Mouse (Mus musculus) fat pad, adult 2 months (tissue): ENCODE measurements around the gene Igfbpl1.

Experiments
- DNase-seq: peaks from one replicate; pipeline ENCODE4 v3.0.0-alpha.2; 2011; ENCODE audit warnings: low read depth, low spot score; ENCODE audit errors: extremely low read depth

Gene Igfbpl1

DNA sequence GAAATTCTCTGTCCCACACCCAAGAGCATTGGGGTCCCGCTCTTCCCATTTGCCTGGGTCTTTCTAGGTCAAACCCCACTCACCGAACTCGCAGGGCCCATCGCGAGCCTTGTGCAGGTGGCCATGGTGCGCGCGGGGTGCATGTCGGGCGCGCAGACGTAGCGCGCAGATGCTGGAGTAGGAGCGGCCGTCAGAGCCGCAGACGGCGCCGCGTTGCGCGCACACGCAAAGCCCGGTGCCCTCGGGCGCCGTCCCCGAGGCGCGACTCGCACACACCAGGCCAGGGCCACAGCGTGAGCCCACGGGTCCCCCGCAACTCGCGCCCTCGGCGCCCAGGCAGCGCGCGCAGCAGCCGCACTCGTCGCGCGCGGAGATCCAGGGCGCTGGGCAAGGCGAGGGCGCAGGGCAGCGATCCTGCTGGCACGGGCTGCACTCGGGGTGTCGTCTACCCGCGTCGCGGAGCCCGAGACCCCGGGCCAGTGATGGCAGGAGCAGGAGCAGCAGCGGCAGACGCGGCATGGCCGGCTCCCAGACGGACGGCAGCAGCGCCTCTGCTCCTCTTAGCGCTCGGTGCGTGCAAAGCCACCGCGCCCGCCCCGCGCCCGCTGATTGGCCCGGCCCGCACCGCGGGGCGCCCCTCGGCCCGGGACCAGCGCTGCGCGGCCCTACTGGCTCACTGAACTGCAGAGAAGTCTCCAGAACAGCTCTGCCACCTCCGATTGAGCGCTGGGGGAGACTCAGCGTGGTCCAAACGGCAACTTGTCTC is at the start of gene Igfbpl1:
Gene Igfbpl1 (minus strand): TSS at position 649 of the 766 bp plus-strand sequence.
- no peak for DNase-seq

DNA sequence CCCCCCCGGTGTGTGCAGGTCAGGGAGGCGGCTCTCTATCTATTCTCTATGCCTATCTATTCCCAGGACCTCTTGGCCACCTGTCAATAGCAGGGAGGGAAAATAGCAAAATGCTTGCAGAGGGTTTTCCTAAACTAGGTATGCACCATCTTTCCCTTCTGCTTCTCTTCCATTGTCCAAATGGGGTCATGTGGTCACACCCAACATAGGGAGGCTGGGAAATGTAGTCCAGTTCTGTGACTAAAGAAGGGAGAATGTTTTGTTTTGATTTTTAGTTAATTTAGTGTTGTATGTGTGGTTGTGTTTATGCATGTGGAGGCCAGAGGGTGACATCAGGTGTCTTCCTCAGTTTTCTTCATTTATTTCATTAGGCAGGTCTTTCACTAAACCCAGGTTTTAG is 45.4 kb upstream of the Igfbpl1 start:
- no peak for DNase-seq

DNA sequence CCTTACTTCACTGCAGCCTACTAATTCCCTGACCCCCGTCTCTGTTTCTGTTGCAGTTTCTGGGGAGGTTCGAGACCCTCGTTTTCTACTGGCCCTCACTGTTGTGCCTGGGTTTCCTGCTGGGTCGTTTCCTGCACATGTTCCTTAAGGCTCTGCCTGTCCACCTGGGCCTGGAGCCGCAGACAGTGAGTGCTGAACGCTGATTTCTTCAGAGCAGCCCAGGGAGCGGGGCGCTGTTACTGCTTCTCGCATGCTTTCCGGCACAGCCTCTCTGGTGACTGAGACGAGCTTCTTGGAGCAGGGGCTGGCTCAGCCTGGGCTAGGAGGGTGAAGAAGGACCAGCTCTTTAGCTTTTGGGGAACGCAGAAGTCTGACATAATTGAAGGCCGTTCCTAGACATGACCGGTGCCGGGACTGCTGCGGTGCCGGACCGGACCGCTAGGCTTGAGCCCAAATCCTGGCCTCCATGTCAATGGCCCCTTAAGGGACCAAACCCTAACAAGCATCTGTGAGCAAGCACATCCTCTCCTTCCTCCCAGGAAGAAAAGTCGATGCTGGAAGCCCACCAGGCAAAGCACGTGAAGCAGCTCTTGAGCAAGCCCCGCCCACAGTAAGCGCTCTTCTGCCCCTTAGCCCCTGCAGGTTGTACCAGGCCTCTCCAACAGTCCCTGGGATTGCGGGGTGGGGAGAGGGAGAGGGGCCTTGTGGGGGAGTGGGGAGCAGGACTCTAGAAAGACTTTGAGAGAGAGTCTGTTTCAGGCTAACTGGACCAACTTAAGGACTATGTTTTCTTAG is 42.5 kb upstream of the Igfbpl1 start:
- DNase-seq, result no peak

DNA sequence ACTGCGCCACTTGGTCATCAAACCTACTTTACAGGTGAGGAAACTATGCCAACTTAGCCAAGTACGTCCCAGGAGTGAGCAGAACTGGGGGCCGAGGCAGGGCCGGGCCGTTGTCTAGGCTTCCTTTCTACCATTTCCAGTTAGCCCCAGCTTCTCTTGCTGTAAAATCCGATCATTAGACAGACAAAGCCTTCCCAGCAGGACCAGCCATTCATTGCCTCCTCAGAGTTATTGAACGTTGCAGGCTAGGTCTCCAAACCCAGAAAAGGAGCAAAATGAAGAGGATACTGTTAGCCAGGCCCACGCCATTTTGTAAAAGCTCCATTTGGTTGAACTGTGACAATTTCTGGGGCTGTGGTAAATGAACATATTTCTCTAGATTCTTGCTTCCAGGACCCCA is 40.7 kb upstream of the Igfbpl1 start:
- DNase-seq, result no peak

DNA sequence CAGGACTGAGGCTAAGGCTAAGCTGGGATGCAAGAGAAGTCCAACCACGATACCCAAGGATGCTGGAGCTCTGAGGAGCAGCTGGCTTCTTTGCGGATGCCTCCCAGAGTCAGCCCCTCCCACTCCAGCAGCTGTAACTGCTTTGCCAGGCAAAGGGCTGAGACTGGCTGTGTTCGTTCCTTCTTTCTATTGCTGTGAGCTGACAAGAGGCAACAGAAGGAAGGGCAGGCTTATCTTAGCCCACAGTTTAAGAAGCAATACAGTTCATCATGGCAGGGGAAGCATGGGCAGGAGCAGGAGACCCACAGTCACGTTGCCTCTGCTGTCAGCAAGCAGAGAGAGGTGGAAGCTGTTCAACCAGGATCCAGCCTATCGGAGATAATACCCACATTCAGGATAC is 34.4 kb upstream of the Igfbpl1 start:
- no peak for DNase-seq

DNA sequence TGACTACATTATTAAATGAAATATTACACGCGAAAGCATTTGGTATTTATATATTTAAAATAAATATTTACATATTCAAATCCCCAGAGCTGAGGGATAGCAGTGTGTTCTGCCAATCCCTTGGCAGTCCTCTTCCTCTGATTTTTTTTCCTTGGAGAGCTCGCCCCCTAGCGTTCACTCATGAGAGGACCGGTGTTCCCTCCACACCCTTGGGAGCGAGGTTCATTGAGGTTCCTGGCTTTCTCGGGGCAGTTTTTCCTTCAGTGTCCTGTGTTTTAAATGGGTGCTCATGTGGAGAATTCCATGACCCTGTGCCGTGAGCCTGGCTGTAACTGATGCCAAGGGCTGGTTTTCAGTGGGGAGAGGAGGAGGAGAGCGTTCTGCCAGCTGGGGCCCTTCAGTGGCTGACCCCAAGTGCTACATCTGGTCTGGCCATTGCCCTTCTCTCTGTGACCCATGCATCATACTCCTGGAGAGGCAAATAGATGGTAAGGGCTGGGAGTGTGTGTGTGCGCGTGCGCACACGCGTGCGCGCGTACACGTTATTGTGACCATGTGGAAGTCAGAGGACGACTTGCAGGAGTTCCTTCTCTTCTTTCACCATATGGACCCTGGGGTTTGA is 29.2 kb upstream of the Igfbpl1 start:
- DNase-seq, result no peak

DNA sequence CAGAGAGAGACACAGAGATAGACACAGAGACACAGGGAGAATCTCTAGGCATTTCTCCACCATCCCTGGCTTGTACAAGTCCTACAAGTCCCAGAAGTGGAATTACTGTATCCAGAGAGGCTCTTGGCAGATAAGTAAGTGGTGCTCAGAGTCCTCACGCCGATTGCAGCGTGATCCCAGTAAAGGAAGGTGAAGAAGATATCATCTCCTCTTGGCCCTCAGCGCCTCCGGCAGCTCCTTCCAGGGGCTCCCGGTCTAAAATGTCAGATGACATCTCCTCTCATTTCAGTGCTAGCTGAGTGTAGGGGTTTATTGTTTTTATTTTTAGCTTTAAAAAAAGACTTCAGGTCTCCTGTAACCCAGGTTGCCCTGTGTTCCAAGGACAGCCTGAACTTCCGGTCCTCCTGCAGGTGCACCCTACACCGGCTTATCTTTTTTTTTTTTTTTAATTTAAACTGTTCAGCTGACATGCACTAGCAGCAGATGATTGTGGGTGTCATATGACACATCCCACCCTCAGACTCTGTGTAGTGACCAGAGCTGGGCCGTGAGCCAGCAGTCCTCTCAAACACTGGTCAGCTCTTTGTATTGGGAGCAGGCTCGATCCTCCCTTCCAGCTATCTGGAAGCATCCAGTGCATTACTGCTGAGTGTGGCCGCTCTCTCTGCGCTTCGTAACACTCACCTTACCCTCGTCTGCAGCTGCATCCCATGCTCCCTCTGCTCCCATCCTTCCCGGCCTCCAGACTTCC is 26.9 kb upstream of the Igfbpl1 start:
- DNase-seq, result no peak

DNA sequence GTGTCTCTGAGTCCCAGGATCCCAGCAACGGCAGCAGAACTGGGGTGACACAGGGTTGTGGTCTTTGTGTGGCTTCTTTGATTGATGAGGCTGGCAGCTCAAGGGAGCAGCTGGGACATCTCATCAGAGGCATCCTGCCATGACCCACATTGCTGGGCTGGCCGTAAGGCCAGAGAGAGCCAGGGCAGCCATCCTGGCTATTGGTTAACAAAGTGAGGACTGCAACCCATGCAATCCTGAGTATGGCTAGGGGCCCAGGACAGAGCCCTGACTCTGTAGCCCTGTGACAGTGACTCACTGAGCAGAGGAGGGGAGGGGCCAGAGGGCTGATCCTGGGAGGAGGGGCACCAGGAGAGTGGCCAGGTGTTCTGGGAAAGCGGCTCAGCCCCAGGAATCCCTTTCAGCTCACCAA is 24.9 kb upstream of the Igfbpl1 start:
- no peak for DNase-seq

DNA sequence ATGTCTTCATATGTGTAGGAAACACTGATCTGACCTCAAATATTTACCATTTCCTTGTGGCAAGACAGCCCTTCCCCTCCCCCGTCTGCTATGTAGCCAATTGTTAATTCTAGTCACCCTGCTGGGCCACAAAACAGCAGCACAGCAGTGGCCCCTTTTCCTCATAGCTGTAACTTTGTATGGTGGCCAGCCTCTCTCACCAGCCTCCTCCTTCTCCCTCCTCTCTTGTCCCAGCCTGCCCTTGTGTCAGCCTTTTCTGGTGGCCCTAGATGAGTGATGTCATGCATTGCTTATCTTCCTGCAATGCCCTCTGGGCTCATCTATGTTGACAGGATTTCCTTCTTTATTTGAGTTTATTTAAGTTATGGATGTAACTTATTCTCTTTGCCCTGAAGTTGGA is 22.7 kb upstream of the Igfbpl1 start:
- DNase-seq, result no peak

DNA sequence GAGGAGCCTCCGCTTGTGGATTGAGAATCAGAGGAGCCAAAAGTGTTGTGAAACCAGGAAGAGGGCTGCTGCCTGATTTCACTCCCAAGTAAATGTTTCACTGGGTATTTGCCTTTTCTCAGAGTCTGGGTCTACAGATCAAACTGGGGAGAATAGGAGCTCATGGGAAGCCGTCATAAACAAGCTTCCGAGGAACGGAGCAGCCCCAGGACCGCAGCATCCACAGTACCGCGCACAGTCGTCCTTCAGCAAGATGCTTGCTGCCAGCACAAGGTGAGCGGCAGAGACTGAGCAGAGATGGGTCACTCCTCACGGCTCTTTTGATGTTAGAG is 22.1 kb upstream of the Igfbpl1 start:
- DNase-seq, result no peak

DNA sequence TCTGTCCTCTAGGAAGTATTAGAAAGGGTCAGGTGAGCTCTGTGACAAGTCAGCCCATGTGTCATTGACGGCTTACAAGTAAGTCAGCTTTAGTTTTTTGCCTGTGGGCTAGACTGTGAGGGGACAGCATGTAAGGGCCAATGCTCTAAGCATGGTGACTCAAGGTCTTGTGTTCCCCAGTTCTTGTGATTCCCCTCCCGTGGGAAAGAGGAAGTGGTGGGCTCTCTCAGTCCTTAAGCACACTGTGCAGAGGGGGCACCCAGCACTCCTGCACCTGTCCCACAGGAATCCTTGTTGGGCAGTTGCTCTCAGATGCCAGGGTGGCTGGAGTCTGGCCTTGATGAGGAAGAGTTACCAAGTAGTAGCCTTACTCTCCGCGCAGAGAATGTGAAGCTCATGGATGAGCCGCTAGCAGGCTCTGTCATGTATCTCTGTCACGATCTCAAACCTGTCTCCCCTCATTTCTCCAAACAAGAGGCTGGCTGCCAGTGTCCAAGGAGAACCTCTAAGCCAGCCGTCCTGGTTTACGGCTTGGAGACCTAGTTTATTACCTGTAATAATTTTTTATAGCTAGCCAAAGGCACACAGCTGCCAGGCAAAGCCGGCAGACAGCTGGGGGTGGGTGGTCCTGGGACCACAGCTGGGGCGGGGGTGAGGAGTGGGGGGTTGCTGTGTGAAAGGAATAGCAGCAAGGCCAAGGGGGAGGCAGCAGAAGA is 21.5 kb upstream of the Igfbpl1 start, which contains the start of gene Stra6l:
Gene Stra6l (plus strand): TSS at position 556 of the 716 bp plus-strand sequence.
- no peak for DNase-seq

DNA sequence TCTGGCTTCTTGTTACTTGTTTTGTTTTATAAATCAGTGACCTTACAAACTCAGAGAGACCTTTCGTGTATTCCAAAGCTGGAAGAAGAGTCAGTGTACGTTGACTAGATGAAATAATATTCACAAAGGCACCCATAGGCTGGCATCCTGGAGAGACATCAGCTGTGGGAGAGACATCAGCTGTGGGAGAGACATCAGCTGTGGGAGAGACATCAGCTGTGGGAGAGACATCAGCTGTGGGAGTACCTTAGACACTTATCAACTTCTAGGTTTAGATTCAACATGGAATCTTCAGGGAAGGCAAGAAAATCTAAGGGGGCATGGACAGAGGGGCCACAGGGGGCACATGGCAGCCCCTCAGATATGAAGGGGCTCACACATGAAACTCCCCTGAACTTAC is 19.5 kb upstream of the Igfbpl1 start:
- no peak for DNase-seq

DNA sequence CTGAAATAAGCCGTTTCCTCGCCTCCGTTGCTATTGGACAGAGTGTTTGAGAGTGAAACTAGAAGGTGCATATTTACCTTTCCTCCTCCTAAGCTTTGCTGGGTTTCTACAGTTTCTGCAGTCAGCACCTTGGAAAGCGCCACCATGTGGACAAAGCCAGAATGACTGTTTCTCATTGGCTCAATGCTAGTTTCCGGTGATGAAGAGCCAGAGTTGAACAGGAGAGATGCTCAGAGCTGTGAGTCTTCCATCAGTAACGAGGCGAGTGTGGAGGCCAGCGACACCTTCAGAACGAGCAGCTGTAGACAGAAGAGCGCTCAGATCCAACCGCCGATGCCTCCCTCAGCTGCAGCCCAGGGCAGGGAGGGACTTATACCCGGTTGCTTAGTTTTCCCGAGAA is 17.6 kb upstream of the Igfbpl1 start:
- no peak for DNase-seq

DNA sequence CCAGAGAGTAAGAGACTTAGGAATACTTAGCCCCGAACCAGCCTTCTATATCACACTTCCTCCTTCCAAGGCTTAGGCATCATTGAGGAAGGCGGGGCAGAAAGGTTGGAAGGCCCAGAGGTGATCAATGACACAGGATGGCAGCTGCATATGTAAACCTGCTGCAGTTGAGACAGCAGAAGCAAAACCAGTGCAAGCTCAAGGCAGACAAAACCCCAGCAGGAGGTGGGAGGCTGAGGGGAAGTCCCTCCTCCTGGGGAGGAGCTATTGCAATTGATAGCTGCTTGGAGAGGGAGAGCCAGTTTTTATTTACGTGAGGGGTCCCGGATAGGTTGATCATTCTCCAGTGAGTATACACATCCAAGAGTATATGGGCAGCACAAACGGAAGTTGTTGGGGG is 6.7 kb upstream of the Igfbpl1 start:
- no peak for DNase-seq

DNA sequence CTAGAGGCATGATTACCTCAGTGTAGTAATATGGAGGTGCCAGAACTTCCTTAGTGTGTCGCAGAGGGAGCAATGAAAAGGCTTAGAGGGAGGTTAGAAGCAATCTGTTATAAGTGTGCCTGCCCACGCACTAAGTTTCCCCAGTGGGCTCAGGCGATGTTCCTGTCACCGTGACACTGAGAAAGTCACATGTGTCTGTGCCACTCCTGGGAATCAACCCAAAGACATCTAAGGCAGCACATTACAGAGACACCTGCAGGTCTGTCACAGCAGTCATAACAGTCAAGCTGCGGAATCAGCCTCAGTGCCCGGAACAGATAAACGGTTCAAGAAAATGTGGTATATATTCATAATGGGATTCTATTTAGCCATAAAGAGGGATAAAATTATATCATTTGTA is 5.3 kb upstream of the Igfbpl1 start:
- DNase-seq, result no peak

DNA sequence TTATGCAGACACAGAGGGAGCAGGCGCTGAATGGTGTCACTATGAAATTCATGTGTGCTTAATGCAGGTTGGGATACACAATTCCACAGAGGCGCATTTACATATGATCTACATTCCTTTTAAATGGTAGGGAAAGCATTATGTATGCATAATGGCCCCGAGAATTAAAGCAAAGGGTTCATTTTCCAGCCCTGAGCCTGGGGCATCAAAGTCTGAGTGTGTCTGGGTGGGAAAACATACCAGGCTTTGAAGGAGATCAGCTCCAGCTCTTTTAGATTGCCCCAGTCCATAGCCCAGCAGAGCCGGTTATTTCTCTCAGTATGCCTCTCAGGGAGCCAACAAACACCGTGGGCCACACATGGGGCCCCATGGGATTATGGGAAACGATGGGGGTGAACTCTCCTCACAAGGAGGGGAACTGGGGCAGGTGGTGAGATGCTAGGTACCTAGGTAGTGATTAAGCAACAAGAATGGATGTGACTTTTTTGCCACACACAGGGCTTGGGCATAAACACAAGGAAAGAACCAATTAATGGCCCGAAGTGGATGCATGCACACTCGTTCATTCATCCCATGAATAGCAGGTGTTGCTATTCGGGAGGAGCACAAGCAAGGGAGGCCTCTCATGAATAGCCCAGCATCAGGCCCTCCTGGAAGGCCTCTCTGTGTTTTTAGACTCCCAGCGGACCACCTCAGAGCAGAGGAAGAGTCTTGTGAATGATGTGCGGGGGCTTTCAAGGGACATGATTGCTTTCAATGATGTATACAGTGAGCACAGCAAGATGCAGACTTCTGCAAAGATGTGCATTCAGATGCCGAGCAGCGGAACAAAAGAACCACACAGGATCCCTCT is 3.4 kb upstream of the Igfbpl1 start:
- DNase-seq, result no peak

DNA sequence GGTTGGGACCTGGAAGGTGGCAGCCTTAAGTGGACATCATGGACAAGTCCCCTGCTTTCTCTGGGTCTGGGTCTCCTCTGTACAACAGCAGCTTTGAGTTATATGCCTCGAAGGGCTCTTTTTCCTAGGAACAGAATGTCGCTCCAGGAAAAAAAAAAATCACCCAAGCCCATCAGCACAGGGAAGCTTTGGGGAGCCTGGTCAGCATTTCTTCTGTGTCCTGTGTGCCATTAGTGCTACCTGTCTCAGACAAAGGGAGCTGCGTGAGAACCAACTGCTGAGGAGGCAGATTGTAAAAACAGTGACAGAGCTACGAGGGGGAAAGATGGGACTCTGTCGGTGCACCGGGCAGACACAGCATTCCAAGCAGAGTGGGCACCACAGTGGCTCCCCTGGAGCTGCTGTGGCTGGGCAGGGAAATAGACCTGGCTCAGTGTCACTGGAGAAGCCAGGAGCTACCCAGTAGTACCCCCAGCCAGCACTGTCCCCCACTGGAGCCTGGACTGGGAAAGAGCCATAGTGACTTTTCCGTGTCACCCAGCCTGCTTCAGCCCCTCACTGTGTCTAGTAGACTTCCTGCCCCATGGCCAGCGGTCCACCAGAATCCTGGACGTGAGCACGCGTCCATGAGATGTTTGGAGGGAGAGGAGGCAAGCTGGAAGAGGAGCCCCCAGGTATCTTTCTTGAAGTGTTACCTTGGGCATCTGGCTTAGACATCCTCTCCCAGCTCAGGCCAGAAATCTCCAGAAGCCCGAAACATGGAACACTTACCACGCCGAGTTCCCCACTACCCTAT is 1.8 kb downstream of the Igfbpl1 start:
- no peak for DNase-seq

DNA sequence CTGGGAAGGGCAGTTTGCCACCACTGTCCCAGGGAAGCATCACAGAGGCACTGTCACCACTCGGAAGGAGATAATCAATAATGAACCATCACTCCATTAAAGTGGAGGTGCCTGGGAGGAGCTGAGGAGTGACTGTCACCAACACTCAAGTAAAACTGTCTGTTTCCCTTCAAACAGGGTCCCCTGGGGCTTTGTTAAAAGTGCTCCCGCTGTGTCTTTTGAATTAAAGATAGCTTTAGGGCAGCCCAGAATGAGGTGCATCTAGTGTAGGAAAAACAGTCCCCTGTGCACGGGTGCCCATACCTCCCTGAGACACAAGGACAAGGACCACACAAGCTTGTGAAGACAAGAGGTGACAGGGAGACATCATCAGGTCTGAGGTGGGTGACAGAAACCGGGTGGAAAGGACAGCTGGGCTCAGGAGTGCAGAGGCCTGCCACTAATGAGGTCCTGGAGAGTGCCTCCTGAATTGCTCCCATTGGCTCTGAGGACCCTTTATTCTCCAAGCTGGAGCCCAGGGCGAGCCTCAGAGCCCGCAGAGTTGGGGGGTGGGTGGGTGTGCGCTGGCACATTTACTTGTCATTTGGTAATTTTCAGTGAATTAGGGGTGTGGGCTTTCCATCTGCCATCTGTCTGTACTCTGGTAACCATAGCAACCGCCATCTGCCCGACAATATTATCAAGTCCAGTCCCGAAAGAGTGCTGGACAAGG is 2.5 kb downstream of the Igfbpl1 start:
- no peak for DNase-seq
